7 mouse cellular contexts compared by ENCODE assay signal in the genomic region with DNA sequence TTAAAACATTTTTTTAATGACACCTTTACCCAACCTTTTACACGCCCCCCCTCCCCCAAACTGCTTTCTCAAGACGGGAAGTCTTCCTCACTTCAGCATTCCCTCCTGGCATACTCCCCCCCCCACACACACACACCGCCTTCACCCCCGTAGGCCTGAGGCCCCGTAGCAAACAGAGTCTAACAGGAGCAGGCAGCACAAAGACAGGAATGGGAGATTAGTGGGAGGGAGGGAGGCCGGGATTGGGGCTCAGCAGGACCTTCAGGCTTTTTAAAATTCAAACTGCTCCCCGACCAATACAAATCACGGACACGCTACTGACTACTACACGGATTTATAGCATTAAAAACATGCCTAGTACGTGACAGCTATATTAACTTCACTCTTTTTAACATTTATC. TPM values are rescaled to one million over a fixed set of nuclear protein-coding genes. Genes with fewer than 3 reads are reported as not detected.
DNase-seq lines count a peak whose midpoint lies in the region; ATAC-seq lines count a peak whose summit lies in the region.

No protein-coding gene starts in this region.

- no peak for ATAC-seq in embryonic facial prominence, embryonic 12.5 days (ENCODE audit: insufficient number of reproducible peaks, insufficient read depth, low FRiP score, low TSS enrichment)
- no peak for ATAC-seq in hindbrain, embryonic 15.5 days (ENCODE audit: low FRiP score, low read depth)
- no peak for ATAC-seq in liver, embryonic 12.5 days
- ATAC-seq in stomach, embryonic 15.5 days (ENCODE audit: insufficient read depth, low FRiP score, low read depth), result no peak

- no peaks in the 10 kb centered on the region for H3K27me3 ChIP-seq in embryonic facial prominence, embryonic 12.5 days
- H3K27me3 ChIP-seq in hindbrain, embryonic 15.5 days, result no peaks in the 10 kb centered on the region
- H3K27me3 ChIP-seq in liver, embryonic 12.5 days (replicated peaks), result no peaks in the 10 kb centered on the region
- no peaks in the 10 kb centered on the region for H3K27me3 ChIP-seq in stomach, embryonic 15.5 days (replicated peaks)

- peaks cover 6% of the 10 kb centered on the region; the same call in 1 of the 2 replicates for H3K4me1 ChIP-seq in embryonic facial prominence, embryonic 12.5 days
- H3K4me1 ChIP-seq in hindbrain, embryonic 15.5 days (replicated peaks), result peaks cover 24% of the 10 kb centered on the region
- peaks cover 31% of the 10 kb centered on the region for H3K4me1 ChIP-seq in liver, embryonic 12.5 days
- H3K4me1 ChIP-seq in stomach, embryonic 15.5 days, result 0 out of 2 replicates have a peak, but pooled peaks cover 4% of the 10 kb centered on the region

- H3K27ac ChIP-seq in embryonic facial prominence, embryonic 12.5 days, result 0 out of 2 replicates have a peak overlapping the region, but pooled peaks have one; percentile 42
- 0 out of 2 replicates have a peak overlapping the region, but pooled peaks have one; percentile 48 for H3K27ac ChIP-seq in hindbrain, embryonic 15.5 days (replicated peaks)
- peak overlapping the region; percentile 99; the same call in 1 of the 2 replicates for H3K27ac ChIP-seq in liver, embryonic 12.5 days
- H3K27ac ChIP-seq in stomach, embryonic 15.5 days, result peak overlapping the region; percentile 18; the same call in 1 of the 2 replicates

- DNase-seq in 3134 (ENCODE audit: extremely low read depth, insufficient read length, low spot score), result peak; percentile 42
- peak; percentile 11 for DNase-seq in CD4-positive helper T cell, adult 2 months (ENCODE audit: low read depth, low spot score)
- no peak for DNase-seq in right cerebral cortex, postnatal 14 days

- H3K36me3 ChIP-seq in embryonic facial prominence, embryonic 12.5 days, result no peaks in the 10 kb centered on the region
- no peaks in the 10 kb centered on the region for H3K36me3 ChIP-seq in hindbrain, embryonic 15.5 days
- no peaks in the 10 kb centered on the region for H3K36me3 ChIP-seq in liver, embryonic 12.5 days
- no peaks in the 10 kb centered on the region for H3K36me3 ChIP-seq in stomach, embryonic 15.5 days

- peak overlapping the region; percentile 66 for H3K9ac ChIP-seq in embryonic facial prominence, embryonic 12.5 days
- H3K9ac ChIP-seq in hindbrain, embryonic 15.5 days, result peak overlapping the region; percentile 81
- peak overlapping the region; percentile 99 for H3K9ac ChIP-seq in liver, embryonic 12.5 days
- H3K9ac ChIP-seq in stomach, embryonic 15.5 days, result peak overlapping the region; percentile 49

- no peaks in the 10 kb centered on the region for H3K9me3 ChIP-seq in embryonic facial prominence, embryonic 12.5 days
- no peaks in the 10 kb centered on the region for H3K9me3 ChIP-seq in hindbrain, embryonic 15.5 days
- H3K9me3 ChIP-seq in liver, embryonic 12.5 days (replicated peaks), result no peaks in the 10 kb centered on the region
- no peaks in the 10 kb centered on the region for H3K9me3 ChIP-seq in stomach, embryonic 15.5 days

- H3K4me3 ChIP-seq in embryonic facial prominence, embryonic 12.5 days, result peak overlapping the region; percentile 96
- H3K4me3 ChIP-seq in hindbrain, embryonic 15.5 days, result peak overlapping the region; percentile 96
- H3K4me3 ChIP-seq in liver, embryonic 12.5 days, result peak overlapping the region; percentile 88
- H3K4me3 ChIP-seq in stomach, embryonic 15.5 days (replicated peaks), result peak overlapping the region; percentile 89

- H3K4me2 ChIP-seq in embryonic facial prominence, embryonic 12.5 days (replicated peaks), result peak overlapping the region; percentile 90
- peak overlapping the region; percentile 68 for H3K4me2 ChIP-seq in hindbrain, embryonic 15.5 days
- H3K4me2 ChIP-seq in liver, embryonic 12.5 days, result peak overlapping the region; percentile 87
- H3K4me2 ChIP-seq in stomach, embryonic 15.5 days, result peak overlapping the region; percentile 84

- WGBS in embryonic facial prominence, embryonic 12.5 days, result 2% methylated on average over 11 of the region's 11 CpGs
- WGBS in hindbrain, embryonic 15.5 days, result under 1% methylated on average over 11 of the region's 11 CpGs
- WGBS in liver, embryonic 12.5 days (ENCODE audit: insufficient replicate concordance), result 2% methylated on average over 11 of the region's 11 CpGs
- WGBS in stomach, embryonic 15.5 days, result 2% methylated on average over 11 of the region's 11 CpGs

RNA-seq across cellular contexts. Expression of gene Nipbl, which starts 2.1 kb away (rescaled TPM):
- 21.8 and 22.6 TPM in 2 replicates for polyA plus RNA-seq in embryonic facial prominence, embryonic 12.5 days (2016; fragmentation: Nextera tagmentation; extraction: Ambion mirVana)
- 13.7 and 15.2 TPM in 2 replicates for polyA plus RNA-seq in hindbrain, embryonic 15.5 days (2015; fragmentation: Nextera tagmentation; extraction: Ambion mirVana)
- polyA plus RNA-seq in liver, embryonic 12.5 days (2016; fragmentation: Nextera tagmentation; extraction: Ambion mirVana), result 10.0 and 10.2 TPM in 2 replicates
- 16.2 and 16.6 TPM in 2 replicates for polyA plus RNA-seq in stomach, embryonic 15.5 days (2015; fragmentation: Nextera tagmentation; extraction: Ambion mirVana)

Comparison
In these comparisons a context has a peak if more than half of its experiments do, and no peak if none do; other contexts are left out.
1. H3K27ac ChIP-seq: peak in every context shown above with its lines; median percentile 99 in liver, embryonic 12.5 days; 48 in hindbrain, embryonic 15.5 days; 42 in embryonic facial prominence, embryonic 12.5 days; 18 in stomach, embryonic 15.5 days.
2. H3K9ac ChIP-seq: peak in every context shown above with its lines; median percentile 99 in liver, embryonic 12.5 days; 81 in hindbrain, embryonic 15.5 days; 66 in embryonic facial prominence, embryonic 12.5 days; 49 in stomach, embryonic 15.5 days.